In genomic region chr9:57831267-57832082, GRCm38 (mm10) we compare ENCODE assay signal across 8 mouse cellular contexts. TPM values are rescaled to one million over a fixed set of nuclear protein-coding genes. Genes with fewer than 3 reads are reported as not detected.
DNase-seq lines count a peak whose midpoint lies in the region; ATAC-seq and TF ChIP-seq lines count a peak whose summit lies in the region.

No protein-coding gene starts in this region.

- 0 out of 2 replicates have a peak overlapping the region, but pooled peaks have one; percentile 2 for H3K9ac ChIP-seq in lung, embryonic 14.5 days

- H3K4me1 ChIP-seq in G1E (ENCODE audit: insufficient read depth, low read depth, low read length): peaks cover 47% of the 10 kb centered on the region
- H3K4me1 ChIP-seq in lung, embryonic 14.5 days (ENCODE audit: insufficient read depth): peaks cover 13% of the 10 kb centered on the region
- peaks cover 20% of the 10 kb centered on the region for H3K4me1 ChIP-seq in olfactory bulb, adult 2 months (ENCODE audit: control insufficient read depth, insufficient read depth, low read length)

- H3K4me3 ChIP-seq in G1E (ENCODE audit: low read depth, low read length): peak overlapping the region; percentile 64; the same call in 1 of the 2 replicates
- no peak overlapping the region for H3K4me3 ChIP-seq in lung, embryonic 14.5 days (ENCODE audit: low read depth, low read length)
- H3K4me3 ChIP-seq in olfactory bulb, adult 2 months (ENCODE audit: insufficient read depth, low read depth, low read length): 0 out of 2 replicates have a peak overlapping the region, but pooled peaks have one; percentile 6

- peak overlapping the region; percentile 40 for H3K4me2 ChIP-seq in lung, embryonic 14.5 days

- 4% methylated on average over 24 of the region's 24 CpGs for whole genome bisulfite sequencing in lung, embryonic 14.5 days
- 6% methylated on average over 24 of the region's 24 CpGs for WGBS in olfactory bulb, adult 2 months

- H3K36me3 ChIP-seq in G1E (replicated peaks): peaks cover 24% of the 10 kb centered on the region
- H3K36me3 ChIP-seq in lung, embryonic 14.5 days (ENCODE audit: insufficient read depth): no peaks in the 10 kb centered on the region

- no peaks in the 10 kb centered on the region for H3K27me3 ChIP-seq in G1E (ENCODE audit: insufficient read depth, low read length)
- peaks cover 26% of the 10 kb centered on the region for H3K27me3 ChIP-seq in lung, embryonic 14.5 days (ENCODE audit: insufficient read depth, low read length)

- peak; percentile 80 for DNase-seq in G1E (ENCODE audit: low spot score)
- peak; percentile 45 for DNase-seq in cerebellum, adult 8-10 months
- peak; percentile 90 for DNase-seq in forelimb bud, embryonic 11.5 days (ENCODE audit: low read depth, low spot score)
- DNase-seq in heart, postnatal 4 days: peak; percentile 99
- peak; percentile 86 to 89 for DNase-seq in layer of hippocampus, adult 8-10 months (ENCODE audit: low spot score in 2 of 2)
- peak; percentile 100 for DNase-seq in lung, embryonic 14.5 days
- DNase-seq in thymus, postnatal 10 days (ENCODE audit: low spot score in 2 of 2): peak; percentile 70 to 76

- H3K9me3 ChIP-seq in G1E (replicated peaks): no peaks in the 10 kb centered on the region
- no peaks in the 10 kb centered on the region for H3K9me3 ChIP-seq in lung, embryonic 14.5 days (ENCODE audit: low read depth, low read length)

- TF ChIP-seq CTCF in G1E (IDR thresholded peaks at IDR 0.05; ENCODE audit: low read depth, low read length): no peak
- TF ChIP-seq CTCF in lung, embryonic 14.5 days (IDR thresholded peaks at IDR 0.05; ENCODE audit: low read depth): no peak
- TF ChIP-seq CTCF in olfactory bulb, adult 2 months (IDR thresholded peaks at IDR 0.05; ENCODE audit: insufficient read depth, low read depth, low read length): no peak

- peak; percentile 89 for ATAC-seq in G1E (ENCODE audit: extremely low read depth, insufficient number of reproducible peaks, low FRiP score, poor library complexity, severe bottlenecking)
- peak; percentile 97 for ATAC-seq in lung, embryonic 14.5 days (ENCODE audit: insufficient read depth)

- peak overlapping the region; percentile 69 for H3K27ac ChIP-seq in lung, embryonic 14.5 days (ENCODE audit: low read depth)
- H3K27ac ChIP-seq in olfactory bulb, adult 2 months (ENCODE audit: insufficient read depth, low read depth, low read length): peak overlapping the region; percentile 34; the same call in 1 of the 2 replicates

- no peak for TF ChIP-seq POLR2A in olfactory bulb, adult 2 months (IDR thresholded peaks at IDR 0.05; ENCODE audit: insufficient read depth, low read depth, low read length)

RNA-seq across cellular contexts. Expression of gene Arid3b, which starts 5.1 kb away (rescaled TPM):
- total RNA-seq in G1E (2014; fragmentation: Nextera tagmentation) (16.7 and 19.5 TPM in 2 replicates), G1E (2017) (6.1 and 7.2 TPM in 2 replicates)
- 4.0 and 7.4 TPM in 2 replicates for polyA plus RNA-seq in G1E (2012)
- 1 to 10 TPM; 8.5 to 9.5 TPM for total RNA-seq in heart, postnatal 4 days (2021)
- total RNA-seq in layer of hippocampus, adult 8-10 months (2022): 10 to 100 TPM in 1 of 4 experiments, 1 to 10 TPM in 3; 7.5 to 11.5 (median 7.7) TPM
- 4.7 and 4.9 TPM in 2 replicates for polyA plus RNA-seq in lung, embryonic 14.5 days (2014; fragmentation: Nextera tagmentation; extraction: Ambion mirVana)
- not detected in 2 replicates for polyA plus RNA-seq in olfactory bulb, adult 2 months (2012; ENCODE audit: insufficient read depth, insufficient read length, low replicate concordance, missing spikeins)

Comparison
In these comparisons a context has a peak if more than half of its experiments do, and no peak if none do; other contexts are left out.
1. DNase-seq: peak in every context shown above with its lines; median percentile 100 in lung, embryonic 14.5 days; 99 in heart, postnatal 4 days; 90 in forelimb bud, embryonic 11.5 days; 88 in layer of hippocampus, adult 8-10 months; 80 in G1E; 73 in thymus, postnatal 10 days; 45 in cerebellum, adult 8-10 months.